Mouse (Mus musculus): ENCODE measurements around the gene M6pr. TPM values are rescaled to one million over a fixed set of nuclear protein-coding genes. Genes with fewer than 3 reads are reported as not detected.

M6pr gene
- total RNA-seq, 1 experiment = 297 TPM

- Histone ChIP-seq H3K36me3 (ENCODE audit: control insufficient read depth, insufficient read depth, low read length, poor library complexity, severe bottlenecking) (no peaks in the 10 kb centered on the region), H3K27ac (ENCODE audit: insufficient read depth, low read depth, low read length, poor library complexity, severe bottlenecking) (no peak overlapping the region), H3K4me1 (ENCODE audit: control insufficient read depth in 2 of 2, insufficient read depth in 2 of 2, low read length in 2 of 2, poor library complexity in 1 of 2) (no peaks in the 10 kb centered on the region), H3K4me3 (ENCODE audit: insufficient read depth in 1 of 2, low read depth in 1 of 2, low read length in 2 of 2, poor library complexity in 1 of 2, severe bottlenecking in 1 of 2) (no peak overlapping the region), H3K9me3 (ENCODE audit: control insufficient read depth, insufficient read depth, low read depth, low read length) (no peaks in the 10 kb centered on the region), H3K9ac (ENCODE audit: insufficient read depth, low read depth, low read length, poor library complexity, severe bottlenecking) (no peak overlapping the region)
- DNase-seq (ENCODE audit: low read depth, low spot score) = no peak
- no peak for TF ChIP-seq ZC3H11A (IDR thresholded peaks at IDR 0.05; ENCODE audit: borderline replicate concordance, low read depth, low read length)
- TF ChIP-seq MAFK (IDR thresholded peaks at IDR 0.05; ENCODE audit: insufficient read depth, low read depth, low read length) = no peak
- TF ChIP-seq HCFC1 (IDR thresholded peaks at IDR 0.05; ENCODE audit: borderline replicate concordance, insufficient read depth, low read length) = no peak
- TF ChIP-seq CHD2 (IDR thresholded peaks at IDR 0.05; ENCODE audit: low read depth, low read length) = no peak
- TF ChIP-seq ZNF384 (IDR thresholded peaks at IDR 0.05; ENCODE audit: low read depth, low read length) = no peak
- in situ Hi-C loops (cut with MboI; ENCODE audit: low sequenced_read_pairs in 2 of 2, unreplicated experiment in 2 of 2) = no loop called here
Observed at GRCm38 (mm10) chr6:122284304-122284703, 24.2 kb upstream of the M6pr start.

GRCm38 (mm10) chr6:122284823-122285222, 23.7 kb upstream of the M6pr start:
- Histone ChIP-seq H3K36me3 (ENCODE audit: control insufficient read depth, insufficient read depth, low read length, poor library complexity, severe bottlenecking) (no peaks in the 10 kb centered on the region), H3K27ac (ENCODE audit: insufficient read depth, low read depth, low read length, poor library complexity, severe bottlenecking) (no peak overlapping the region), H3K9me3 (ENCODE audit: control insufficient read depth, insufficient read depth, low read depth, low read length) (no peaks in the 10 kb centered on the region), H3K4me3 (ENCODE audit: insufficient read depth in 1 of 2, low read depth in 1 of 2, low read length in 2 of 2, poor library complexity in 1 of 2, severe bottlenecking in 1 of 2) (no peak overlapping the region), H3K4me1 (ENCODE audit: control insufficient read depth in 2 of 2, insufficient read depth in 2 of 2, low read length in 2 of 2, poor library complexity in 1 of 2) (no peaks in the 10 kb centered on the region), H3K9ac (ENCODE audit: insufficient read depth, low read depth, low read length, poor library complexity, severe bottlenecking) (no peak overlapping the region)
- TF ChIP-seq MAFK (IDR thresholded peaks at IDR 0.05; ENCODE audit: insufficient read depth, low read depth, low read length) (no peak), ZNF384 (IDR thresholded peaks at IDR 0.05; ENCODE audit: low read depth, low read length) (no peak), ZC3H11A (IDR thresholded peaks at IDR 0.05; ENCODE audit: borderline replicate concordance, low read depth, low read length) (no peak), HCFC1 (IDR thresholded peaks at IDR 0.05; ENCODE audit: borderline replicate concordance, insufficient read depth, low read length) (no peak), CHD2 (IDR thresholded peaks at IDR 0.05; ENCODE audit: low read depth, low read length) (no peak)
- no peak for DNase-seq (ENCODE audit: low read depth, low spot score)
- in situ Hi-C loops (cut with MboI; ENCODE audit: low sequenced_read_pairs in 2 of 2, unreplicated experiment in 2 of 2) = no loop called here

GRCm38 (mm10) chr6:122288263-122288662, 20.3 kb upstream of the M6pr start:
- no peak overlapping the region for H3K9ac ChIP-seq (ENCODE audit: insufficient read depth, low read depth, low read length, poor library complexity, severe bottlenecking)
- DNase-seq (ENCODE audit: low read depth, low spot score) = no peak
- no peak overlapping the region for H3K27ac ChIP-seq (ENCODE audit: insufficient read depth, low read depth, low read length, poor library complexity, severe bottlenecking)
- in situ Hi-C loops (cut with MboI; ENCODE audit: low sequenced_read_pairs in 2 of 2, unreplicated experiment in 2 of 2) = no loop called here
- no peak for TF ChIP-seq HCFC1 (IDR thresholded peaks at IDR 0.05; ENCODE audit: borderline replicate concordance, insufficient read depth, low read length)
- no peak for TF ChIP-seq CHD2 (IDR thresholded peaks at IDR 0.05; ENCODE audit: low read depth, low read length)
- TF ChIP-seq MAFK (IDR thresholded peaks at IDR 0.05; ENCODE audit: insufficient read depth, low read depth, low read length) = no peak
- no peak for TF ChIP-seq ZNF384 (IDR thresholded peaks at IDR 0.05; ENCODE audit: low read depth, low read length)
- TF ChIP-seq ZC3H11A (IDR thresholded peaks at IDR 0.05; ENCODE audit: borderline replicate concordance, low read depth, low read length) = no peak
- H3K9me3 ChIP-seq (ENCODE audit: control insufficient read depth, insufficient read depth, low read depth, low read length) = no peaks in the 10 kb centered on the region
- no peaks in the 10 kb centered on the region for H3K36me3 ChIP-seq (ENCODE audit: control insufficient read depth, insufficient read depth, low read length, poor library complexity, severe bottlenecking)
- no peak overlapping the region for H3K4me3 ChIP-seq (ENCODE audit: insufficient read depth in 1 of 2, low read depth in 1 of 2, low read length in 2 of 2, poor library complexity in 1 of 2, severe bottlenecking in 1 of 2)
- H3K4me1 ChIP-seq (ENCODE audit: control insufficient read depth in 2 of 2, insufficient read depth in 2 of 2, low read length in 2 of 2, poor library complexity in 1 of 2) = no peaks in the 10 kb centered on the region

- no peaks in the 10 kb centered on the region for H3K4me1 ChIP-seq (ENCODE audit: control insufficient read depth in 2 of 2, insufficient read depth in 2 of 2, low read length in 2 of 2, poor library complexity in 1 of 2)
- H3K9me3 ChIP-seq (ENCODE audit: control insufficient read depth, insufficient read depth, low read depth, low read length) = no peaks in the 10 kb centered on the region
- no peak overlapping the region for H3K27ac ChIP-seq (ENCODE audit: insufficient read depth, low read depth, low read length, poor library complexity, severe bottlenecking)
- H3K36me3 ChIP-seq (ENCODE audit: control insufficient read depth, insufficient read depth, low read length, poor library complexity, severe bottlenecking) = no peaks in the 10 kb centered on the region
- no peak for DNase-seq (ENCODE audit: low read depth, low spot score)
- no peak overlapping the region for H3K4me3 ChIP-seq (ENCODE audit: insufficient read depth in 1 of 2, low read depth in 1 of 2, low read length in 2 of 2, poor library complexity in 1 of 2, severe bottlenecking in 1 of 2)
- TF ChIP-seq HCFC1 (IDR thresholded peaks at IDR 0.05; ENCODE audit: borderline replicate concordance, insufficient read depth, low read length) = no peak
- TF ChIP-seq ZNF384 (IDR thresholded peaks at IDR 0.05; ENCODE audit: low read depth, low read length) = no peak
- TF ChIP-seq MAFK (IDR thresholded peaks at IDR 0.05; ENCODE audit: insufficient read depth, low read depth, low read length) = no peak
- TF ChIP-seq ZC3H11A (IDR thresholded peaks at IDR 0.05; ENCODE audit: borderline replicate concordance, low read depth, low read length) = no peak
- no peak for TF ChIP-seq CHD2 (IDR thresholded peaks at IDR 0.05; ENCODE audit: low read depth, low read length)
- in situ Hi-C loops (cut with MboI; ENCODE audit: low sequenced_read_pairs in 2 of 2, unreplicated experiment in 2 of 2) = no loop called here
- no peak overlapping the region for H3K9ac ChIP-seq (ENCODE audit: insufficient read depth, low read depth, low read length, poor library complexity, severe bottlenecking)
Observed at GRCm38 (mm10) chr6:122289313-122289712, 19.2 kb upstream of the M6pr start.

- Histone ChIP-seq H3K4me3 (ENCODE audit: insufficient read depth in 1 of 2, low read depth in 1 of 2, low read length in 2 of 2, poor library complexity in 1 of 2, severe bottlenecking in 1 of 2) (no peak overlapping the region), H3K9ac (ENCODE audit: insufficient read depth, low read depth, low read length, poor library complexity, severe bottlenecking) (no peak overlapping the region), H3K27ac (ENCODE audit: insufficient read depth, low read depth, low read length, poor library complexity, severe bottlenecking) (no peak overlapping the region), H3K9me3 (ENCODE audit: control insufficient read depth, insufficient read depth, low read depth, low read length) (no peaks in the 10 kb centered on the region), H3K4me1 (ENCODE audit: control insufficient read depth in 2 of 2, insufficient read depth in 2 of 2, low read length in 2 of 2, poor library complexity in 1 of 2) (no peaks in the 10 kb centered on the region), H3K36me3 (ENCODE audit: control insufficient read depth, insufficient read depth, low read length, poor library complexity, severe bottlenecking) (no peaks in the 10 kb centered on the region)
- no peak for TF ChIP-seq MAFK (IDR thresholded peaks at IDR 0.05; ENCODE audit: insufficient read depth, low read depth, low read length)
- no peak for TF ChIP-seq ZNF384 (IDR thresholded peaks at IDR 0.05; ENCODE audit: low read depth, low read length)
- DNase-seq (ENCODE audit: low read depth, low spot score) = no peak
- in situ Hi-C loops (cut with MboI; ENCODE audit: low sequenced_read_pairs in 2 of 2, unreplicated experiment in 2 of 2) = no loop called here
Observed at GRCm38 (mm10) chr6:122290253-122290652, 18.3 kb upstream of the M6pr start.

Data from ES-E14 (cell line).